Mouse (Mus musculus): ENCODE measurements around the gene Rtn2.

Gene Rtn2

DNA sequence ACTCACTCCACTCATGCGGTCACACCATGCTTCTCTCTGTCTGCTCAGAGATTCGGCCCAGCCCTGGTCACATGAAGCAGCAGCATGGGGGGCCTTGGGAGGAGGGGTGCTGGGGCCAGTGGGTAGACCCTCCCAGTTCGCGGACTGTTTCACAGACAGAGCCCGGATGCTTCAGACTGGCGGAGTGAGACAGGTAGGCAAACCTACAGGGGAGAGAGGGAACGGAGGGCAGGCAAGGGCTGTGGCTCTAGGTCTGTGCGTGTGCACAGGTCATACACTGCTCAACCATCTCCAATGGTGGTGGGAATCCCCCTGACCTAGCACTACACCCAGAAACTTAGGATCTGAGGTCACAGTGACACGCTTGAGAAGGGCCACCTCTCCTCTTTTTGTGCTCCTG, 37.0 kb downstream of the Rtn2 start:
- no peak for DNase-seq (ENCODE audit: low spot score)

DNA sequence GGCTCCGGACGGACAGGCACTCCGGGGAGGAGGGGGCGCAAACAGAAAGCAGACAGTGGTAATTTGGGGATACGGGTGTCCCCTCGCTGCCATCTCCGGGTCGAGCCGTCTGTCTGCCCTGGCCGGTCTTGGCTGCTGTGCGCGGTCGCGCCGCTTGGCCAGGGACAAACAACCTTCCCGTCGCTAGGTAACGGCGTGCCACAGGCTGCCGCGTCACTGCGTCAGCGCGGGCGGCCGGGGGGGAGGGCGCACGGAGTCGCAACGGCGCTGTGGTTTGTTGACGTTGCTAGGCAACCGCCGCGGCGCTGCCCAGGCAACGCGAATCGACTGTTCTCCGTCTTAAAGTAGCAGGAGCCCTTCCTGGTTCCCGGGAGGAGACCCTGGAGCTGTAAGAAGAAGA, 37.5 kb downstream of the Rtn2 start:
- DNase-seq (ENCODE audit: low spot score) = peak; percentile 90

DNA sequence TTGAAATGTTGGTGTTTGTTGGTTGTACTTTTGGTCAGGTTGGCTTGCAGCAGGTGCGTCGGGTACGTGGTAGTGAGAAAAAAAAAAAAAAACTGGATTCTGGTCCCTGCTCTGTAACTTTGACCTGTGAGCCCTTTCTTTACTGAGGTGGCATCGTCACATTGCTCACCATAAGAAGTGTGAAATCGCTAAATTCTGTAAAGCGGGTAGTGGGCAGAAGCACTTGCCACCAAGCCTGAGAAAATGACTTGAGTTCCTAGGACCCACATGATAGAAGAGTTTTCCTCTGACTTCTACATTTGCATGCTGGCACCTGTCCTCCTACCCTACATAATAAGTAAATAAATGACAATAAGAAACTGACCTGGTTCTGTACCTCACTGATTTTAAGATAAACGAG, 38.2 kb downstream of the Rtn2 start:
- DNase-seq (ENCODE audit: low spot score) = no peak

DNA sequence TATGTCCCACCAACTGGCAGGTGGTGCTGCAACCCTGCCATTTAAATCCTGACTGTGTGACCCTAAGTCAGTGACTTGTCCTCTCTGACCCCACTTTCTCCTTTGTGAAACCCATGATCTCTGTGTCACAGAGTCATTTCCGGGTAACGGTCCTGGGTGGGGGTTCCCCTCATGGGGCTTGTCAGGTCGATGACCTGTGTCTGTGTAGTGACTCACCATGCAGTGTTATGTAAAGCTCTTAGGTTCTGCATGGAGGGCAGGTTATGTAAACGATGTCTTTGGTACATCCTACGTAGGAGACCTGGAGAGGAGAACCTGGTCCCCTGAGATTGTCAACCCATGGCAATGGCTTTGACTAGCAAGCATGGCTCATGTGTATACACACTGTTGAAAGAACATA, 39.0 kb downstream of the Rtn2 start:
- DNase-seq (ENCODE audit: low spot score) = no peak

DNA sequence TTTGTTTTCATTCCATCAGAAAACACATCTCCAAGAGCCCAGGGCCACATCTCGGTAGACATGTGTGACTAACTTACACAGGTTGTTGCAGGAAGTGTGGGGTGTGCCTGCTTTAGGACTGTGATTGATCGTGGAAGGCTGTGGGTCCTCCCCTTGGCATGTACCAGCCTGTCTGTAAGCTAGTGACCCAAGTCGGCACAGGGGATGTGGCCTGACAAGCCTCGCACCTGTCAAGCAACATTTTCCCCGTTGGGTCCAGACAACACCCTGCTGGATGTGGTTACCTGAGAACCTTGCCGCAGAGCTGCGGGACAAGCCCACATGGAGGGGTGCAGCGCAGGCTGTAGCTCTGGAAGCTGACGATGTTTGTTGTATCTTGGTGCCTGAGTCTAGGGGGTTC, 40.1 kb downstream of the Rtn2 start:
- no peak for DNase-seq (ENCODE audit: low spot score)

DNA sequence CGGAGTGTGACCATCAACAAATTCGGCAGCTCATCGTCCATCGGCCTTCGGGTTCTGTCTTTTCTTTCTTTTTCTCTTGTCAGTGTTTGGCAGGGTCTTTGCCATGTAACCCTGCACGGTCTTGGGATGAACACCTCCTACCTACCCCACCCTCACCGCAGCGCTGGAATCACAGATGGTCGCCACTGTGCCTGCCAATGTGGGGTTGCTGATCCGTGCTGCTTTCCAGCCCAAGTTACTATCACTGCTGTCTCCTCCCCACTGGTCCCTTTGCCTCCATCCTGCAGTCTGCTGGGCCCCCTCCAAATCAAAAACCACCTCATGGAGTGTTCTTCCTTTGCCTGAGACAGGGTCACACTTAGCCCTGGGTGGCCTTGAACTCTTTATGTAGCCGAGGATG, 41.8 kb downstream of the Rtn2 start:
- DNase-seq (ENCODE audit: low spot score) = no peak

DNA sequence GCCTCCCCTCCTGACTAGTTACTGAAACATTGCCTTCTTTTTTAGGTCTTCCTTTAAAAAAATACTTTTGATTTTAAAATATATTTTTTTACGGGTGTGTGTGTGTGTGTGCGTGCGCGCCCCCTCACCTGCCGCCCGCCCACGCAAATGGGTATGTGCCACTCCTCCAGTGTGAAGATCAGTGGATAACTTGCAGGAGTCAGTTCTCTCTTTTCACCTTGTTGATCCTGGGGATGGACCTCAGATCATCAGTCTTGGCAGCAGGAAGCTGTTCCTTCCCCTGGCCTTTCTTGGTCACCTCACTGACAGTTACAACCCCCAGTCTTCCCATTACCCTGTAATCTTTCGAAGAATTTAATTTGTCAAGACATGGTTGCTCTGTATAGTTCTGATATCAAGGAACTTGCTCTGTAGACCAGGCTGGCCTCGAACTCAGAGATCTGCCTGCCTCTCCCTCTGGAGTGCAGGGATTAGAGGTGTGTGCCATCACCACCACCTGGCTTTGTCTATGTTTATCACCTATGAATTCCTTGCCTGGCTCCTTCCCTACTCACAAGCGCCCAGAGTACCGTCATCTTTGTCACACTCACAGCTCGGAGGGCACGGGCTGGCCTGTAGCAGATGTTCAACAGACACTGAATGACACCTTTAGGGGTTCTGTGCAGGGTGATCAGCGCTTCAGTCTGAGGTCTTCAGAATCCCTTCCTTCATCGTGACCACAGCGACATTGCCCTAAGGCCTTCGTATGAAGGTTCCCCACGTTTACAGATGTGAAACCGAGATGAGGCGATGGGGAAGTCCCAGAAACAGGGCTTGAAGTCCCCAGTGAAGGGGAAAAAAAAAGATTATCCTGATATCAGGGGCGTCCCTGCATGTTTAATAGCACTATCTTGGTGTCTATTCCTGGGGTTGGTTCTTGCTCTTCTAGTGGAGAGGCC, 43.1 kb downstream of the Rtn2 start:
- no peak for DNase-seq (ENCODE audit: low spot score)

DNA sequence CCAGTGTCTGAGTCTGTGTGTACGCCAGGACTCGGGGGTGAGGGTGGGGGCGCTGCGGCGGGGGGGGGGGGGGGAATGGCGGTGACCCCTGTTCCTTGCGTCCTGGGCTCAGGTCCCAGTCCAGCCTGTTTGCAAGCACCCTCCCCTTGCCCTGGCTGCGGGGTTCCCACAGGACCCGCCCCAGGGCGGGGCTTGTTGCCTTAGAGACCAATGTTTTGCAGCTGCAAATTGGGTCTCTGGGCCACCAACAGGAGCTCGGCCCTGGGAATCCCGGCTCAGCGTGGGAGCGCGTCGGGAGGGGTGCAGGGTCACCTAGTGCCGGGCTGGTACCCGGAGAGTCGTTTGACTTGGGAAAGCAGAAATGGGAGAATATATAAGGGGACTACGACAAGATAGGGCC, 43.9 kb downstream of the Rtn2 start:
- DNase-seq (ENCODE audit: low spot score) = no peak

DNA sequence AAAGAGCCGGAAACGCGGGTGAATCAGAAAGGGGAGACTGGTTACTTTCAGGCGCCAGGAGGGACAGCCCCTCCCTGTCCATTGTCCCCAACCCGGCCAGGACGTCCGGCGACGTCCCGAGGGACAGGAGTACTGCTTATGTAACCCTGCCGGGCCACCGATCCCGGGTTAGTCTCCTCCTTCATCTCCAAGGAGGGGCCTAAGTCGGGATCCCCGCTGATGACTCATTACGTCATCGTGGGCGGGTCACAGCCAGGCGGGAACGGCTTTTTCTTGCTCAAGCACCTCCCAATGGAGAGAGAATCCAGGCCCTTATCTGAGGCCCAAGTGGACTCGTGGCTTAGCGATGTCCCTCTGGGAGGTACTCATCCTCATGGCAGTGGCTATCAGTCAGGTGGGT, 44.7 kb downstream of the Rtn2 start:
- peak; percentile 58 for DNase-seq (ENCODE audit: low spot score)

DNA sequence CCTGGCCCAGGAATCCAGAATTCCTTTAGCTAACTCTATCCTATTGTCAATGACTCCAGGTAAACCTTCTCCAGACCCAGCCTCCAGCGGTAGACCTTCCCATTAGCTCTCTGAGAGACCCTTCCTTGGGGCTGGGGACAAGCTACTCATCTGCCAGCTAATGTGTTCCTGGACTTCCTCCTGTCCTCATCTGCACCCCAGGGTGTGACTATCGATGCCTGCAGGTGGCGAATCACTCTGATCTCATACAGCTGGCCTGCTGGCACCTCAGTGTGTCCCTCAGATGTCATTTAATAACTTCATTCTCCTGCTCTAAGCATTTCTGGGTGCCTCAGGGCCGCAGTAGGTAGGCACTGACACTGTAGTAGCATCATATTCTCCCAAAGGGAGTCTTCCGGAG, 45.4 kb downstream of the Rtn2 start:
- DNase-seq (ENCODE audit: low spot score) = no peak

DNA sequence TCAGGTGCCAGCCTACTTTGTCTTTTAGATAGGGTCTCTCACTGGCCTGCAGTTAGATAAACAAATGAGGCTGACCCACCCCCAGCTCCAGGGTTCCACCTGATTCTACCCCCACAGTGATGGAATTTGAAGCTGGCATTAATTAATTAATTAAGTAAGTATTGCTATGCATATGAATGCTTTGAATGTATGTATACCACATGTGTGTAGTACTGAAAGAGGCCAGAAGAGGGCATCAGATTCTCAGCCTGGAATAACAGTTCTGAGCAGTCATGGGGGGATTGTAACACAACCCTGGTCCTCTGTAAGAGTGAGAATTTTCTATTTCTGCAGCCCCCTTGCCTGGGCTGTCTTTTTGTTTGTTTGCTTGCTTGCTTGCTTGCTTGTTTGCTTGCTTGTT, 46.0 kb downstream of the Rtn2 start:
- no peak for DNase-seq (ENCODE audit: low spot score)

DNA sequence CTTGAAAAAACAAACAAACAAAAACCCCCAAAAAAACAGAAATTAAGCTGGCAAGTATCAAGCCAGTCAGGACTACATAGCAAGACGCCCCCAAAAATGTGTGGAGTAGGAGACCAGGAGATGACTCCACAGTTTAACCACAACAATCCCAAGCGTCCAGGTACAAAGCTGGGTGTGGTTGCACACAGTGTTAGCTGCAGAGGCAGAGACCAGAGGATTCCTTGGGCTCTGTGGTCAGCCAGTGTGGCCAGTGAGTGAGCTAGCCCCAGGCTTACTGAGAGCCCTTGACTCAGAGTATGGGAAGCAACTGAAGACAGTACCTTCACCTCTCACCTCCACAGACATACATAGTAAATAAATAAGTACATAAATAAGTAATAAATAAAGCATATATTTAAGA, 49.5 kb downstream of the Rtn2 start:
- DNase-seq (ENCODE audit: low spot score) = no peak

DNA sequence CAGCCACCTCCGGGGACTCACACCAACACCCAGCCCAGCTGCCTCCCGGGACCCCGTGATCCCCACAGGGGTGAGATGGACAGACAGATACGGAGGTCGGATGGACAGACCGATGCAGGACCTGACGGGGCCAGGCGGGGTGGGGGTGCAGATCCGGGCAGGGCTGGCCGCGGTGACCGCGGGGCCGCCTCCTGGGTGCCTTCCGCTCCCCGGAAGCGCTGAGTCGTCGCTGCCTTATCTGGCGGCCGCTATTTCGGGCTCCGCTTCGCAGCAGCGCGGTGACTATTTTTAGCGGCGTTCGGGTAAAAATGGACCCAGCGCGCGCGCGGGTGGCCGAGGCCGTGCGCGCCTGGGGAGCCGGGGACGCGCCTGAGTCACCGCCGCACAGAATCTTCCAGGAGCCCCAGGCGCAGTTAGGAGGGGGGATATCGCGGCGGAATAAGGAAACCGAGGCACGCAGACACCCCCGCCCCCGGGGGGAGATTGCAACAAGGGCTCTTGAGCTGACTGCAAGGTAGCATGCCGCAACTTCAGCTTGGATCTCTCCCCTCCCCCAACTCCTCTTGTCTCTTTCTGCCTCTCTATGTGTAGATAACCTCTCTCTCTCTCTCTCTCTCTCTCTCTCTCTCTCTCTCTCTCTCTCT, 50.4 kb downstream of the Rtn2 start:
- DNase-seq (ENCODE audit: low spot score) = no peak

DNA sequence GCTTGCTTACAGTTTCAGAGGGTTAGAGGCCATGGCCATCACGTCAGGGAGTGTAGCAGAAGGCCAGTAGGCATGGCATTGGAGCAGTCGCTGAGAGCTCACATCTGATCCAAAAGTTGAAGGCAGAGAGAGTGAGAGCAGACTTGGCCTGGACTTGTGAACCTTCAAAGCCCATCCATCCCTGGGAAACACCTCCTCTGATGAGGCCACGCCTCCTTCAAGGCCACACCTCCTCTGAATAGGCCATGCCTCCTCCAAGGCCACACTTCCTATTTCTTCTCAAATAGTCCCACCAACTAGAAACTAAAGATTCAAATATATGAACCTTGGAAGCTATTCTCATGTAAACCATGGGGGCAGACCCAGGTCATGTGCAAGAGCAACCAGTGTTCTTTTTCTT, 53.2 kb downstream of the Rtn2 start:
- no peak for DNase-seq (ENCODE audit: low spot score)

DNA sequence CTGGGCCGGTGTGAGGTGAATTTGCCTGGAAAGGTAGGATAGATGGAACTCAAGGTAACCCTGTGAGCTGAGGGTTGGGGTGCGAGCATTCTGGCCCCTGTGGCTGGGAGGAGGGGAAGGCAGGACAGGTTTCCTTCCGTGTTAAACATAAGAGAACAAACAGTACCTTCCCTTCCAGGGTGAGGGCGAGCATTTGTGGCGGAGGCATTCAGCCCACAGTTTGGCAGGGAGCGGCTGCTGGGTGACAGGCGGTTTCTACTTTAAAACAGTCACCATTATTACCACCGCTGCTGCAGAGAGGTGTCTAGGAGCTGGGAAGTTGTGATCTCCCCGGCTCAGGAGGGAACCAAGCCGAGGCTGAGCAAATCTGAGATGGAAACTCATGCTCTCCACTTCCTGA, 54.7 kb downstream of the Rtn2 start:
- DNase-seq (ENCODE audit: low spot score) = no peak

DNA sequence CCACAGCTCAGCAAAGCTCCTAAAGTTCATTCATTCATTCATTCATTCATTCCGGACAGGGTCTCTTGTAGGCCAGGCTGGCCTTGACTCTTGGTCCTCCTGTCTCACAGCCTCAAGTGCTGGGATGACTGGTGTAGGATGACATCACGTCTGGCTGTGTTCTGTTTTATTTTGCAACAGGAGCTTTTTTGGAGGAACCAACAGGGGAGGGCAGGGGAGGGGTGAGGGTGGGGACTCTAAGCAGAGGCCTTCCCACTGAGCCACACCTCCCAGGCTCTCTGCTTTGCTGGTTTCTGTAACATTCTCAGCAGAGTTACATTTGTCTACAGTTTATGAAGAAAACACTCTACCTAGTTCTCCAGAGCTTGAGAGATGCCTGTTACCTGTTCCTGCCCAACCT, 55.6 kb downstream of the Rtn2 start:
- DNase-seq (ENCODE audit: low spot score) = no peak

DNA sequence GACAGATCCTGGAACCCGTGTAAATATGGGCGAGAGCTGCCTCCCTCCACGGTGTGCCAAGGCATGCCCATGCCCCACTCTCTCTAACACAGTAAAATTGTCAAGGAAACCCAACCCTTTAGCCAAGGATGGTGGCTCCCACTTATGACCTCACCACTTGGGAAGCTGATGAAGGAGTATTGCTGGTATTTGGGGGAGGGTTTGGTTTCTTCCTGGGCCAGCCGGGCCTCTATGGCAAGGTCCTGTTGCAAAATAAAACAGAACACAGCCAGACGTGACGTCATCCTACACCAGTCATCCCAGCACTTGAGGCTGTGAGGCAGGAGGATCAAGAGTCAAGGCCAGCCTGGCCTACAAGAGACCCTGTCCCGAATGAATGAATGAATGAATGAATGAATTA, 56.2 kb downstream of the Rtn2 start:
- no peak for DNase-seq (ENCODE audit: low spot score)

DNA sequence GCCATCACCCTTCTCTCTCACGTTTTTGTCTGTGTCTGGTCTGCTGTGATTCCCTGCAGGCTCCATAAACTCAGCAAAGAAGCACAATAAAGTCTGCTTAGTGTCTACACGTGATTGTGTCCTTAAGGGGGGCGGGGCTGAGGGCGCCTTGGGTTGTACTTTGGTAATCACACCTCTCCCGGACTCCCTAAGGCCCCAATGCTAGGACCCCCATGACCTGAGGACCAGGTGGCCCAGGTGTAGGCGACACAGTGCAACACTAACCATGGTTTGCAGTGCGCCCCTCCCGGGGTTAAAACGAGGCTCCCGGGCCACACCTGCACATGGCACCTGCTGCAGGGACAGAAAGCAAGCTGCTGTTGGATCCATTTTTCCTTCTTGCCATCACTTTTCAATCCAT, 58.8 kb downstream of the Rtn2 start:
- no peak for DNase-seq (ENCODE audit: low spot score)

DNA sequence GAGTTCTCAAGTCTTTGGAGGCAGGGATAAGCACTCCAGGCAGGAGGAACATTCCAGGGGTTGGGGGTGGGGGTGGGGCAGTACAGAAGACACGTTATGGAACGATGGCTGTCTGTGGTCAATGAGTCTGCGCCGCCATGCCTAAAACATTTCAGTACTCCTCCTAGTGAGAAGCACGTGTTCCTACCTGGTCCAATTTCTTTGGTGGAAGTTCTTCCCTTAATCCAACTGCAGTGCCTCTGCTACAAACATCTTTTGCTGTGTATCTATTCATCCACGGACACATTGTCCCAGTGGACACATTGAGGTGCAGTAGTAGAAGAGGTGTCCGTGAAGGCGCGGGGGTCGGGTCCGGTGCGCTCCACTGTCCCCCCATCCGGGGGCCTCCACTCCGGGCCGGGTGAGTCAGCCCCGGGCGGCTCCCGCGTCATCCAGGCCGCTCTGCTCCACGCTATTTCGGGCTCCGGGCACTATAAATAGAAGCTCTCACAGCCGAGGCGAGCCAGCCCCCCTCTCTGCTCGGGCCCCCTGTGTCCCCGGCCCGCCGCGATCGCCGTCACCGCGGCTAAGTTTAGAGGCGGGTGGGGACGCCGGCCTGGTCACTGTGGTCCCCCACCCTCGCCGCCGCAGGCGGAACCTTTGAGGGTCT, 59.5 kb downstream of the Rtn2 start:
- no peak for DNase-seq (ENCODE audit: low spot score)

DNA sequence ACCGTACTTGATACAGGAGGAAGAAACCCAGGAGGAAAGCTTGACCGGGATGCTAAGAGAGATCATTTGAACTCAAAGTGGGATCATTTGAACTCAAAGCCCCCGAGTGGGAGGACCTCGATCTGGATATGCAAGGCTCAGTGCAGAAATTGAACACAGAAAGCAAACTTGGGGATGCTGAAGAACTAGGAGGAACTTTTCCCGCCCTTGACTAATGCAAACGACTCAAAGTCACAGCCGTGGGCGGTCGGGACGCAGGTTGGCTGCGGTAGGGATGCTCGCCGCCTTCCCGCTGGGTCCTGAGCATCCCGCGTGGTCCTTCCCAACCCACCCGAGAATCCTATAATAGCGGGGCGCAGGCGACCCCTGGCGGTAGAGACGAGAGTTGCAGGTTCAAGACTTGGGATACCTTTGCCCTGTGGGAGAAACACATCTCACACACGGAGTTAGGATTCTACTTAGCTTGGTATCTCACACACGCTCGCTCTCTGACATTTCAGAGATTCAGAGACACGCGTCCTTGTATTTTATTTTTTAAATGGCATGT, 60.1 kb downstream of the Rtn2 start:
- DNase-seq (ENCODE audit: low spot score) = peak; percentile 60

DNA sequence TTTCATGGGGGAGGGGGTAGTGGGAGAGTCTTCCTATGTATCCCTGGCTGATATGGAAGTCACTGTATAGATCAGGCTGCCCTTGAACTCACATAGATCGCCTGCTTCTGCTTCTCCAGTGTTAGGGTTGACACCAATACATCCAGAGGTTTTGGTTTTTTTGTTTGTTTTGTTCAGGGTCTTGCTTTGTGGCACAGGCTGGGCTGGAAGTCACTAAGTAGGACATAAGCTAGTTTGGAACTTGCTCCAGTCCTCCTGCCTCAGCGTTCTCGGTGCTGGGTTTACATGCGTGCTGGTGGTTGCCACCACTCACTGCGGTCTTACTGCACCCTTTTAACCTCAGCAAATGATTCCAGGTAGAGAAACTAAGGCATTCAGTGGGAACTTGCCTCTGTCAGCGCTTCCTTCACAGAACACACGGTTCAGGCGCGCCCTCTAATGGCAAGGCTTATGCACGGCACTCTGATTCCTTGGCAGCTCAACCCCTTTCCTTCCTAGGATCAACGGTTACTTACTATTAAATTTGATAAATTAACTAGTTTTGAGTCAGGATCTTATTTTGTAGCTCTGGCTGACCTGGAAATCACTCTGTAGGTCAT, 60.9 kb downstream of the Rtn2 start:
- no peak for DNase-seq (ENCODE audit: low spot score)

DNA sequence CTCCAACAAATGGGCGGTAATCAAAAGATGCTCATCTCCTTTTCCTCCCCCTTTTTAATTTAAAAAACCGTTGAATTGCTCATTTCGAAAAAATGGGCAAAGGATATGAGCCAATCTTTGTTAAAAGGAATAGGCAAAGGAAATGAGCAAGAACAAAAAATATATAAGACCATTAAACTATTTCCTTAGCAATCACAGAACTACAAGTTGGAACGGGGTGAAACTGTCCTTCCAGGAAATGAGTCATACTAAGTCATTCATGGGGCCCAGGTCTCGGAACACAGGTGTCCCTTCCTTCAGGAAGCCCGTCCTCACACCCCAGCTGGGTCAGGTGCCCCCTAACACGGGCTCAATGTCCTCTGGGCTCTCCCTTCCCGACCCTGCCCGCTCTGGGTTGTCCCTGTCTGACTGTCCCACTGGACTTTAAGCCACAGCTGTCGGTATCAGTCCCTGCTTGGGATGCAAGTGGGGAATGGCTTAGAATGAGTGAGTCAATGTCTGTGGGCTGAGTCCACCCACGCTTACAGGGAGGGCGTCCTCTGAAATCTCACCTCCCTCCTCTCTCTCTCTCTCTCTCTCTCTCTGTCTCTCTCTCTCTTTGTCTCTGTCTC, 61.9 kb downstream of the Rtn2 start, which contains the start of gene Ercc1:
Gene Ercc1 (plus strand): TSS at position 542 of the 611 bp plus-strand sequence.
- no peak for DNase-seq (ENCODE audit: low spot score)

All from urinary bladder, postnatal 10 days (tissue).